Mouse (Mus musculus) midbrain, embryonic 12.5 days (tissue): ENCODE results near the gene BC016579. TPM values are rescaled to one million over a fixed set of nuclear protein-coding genes. Genes with fewer than 3 reads are reported as not detected.

Experiments used
- ATAC-seq: fragments of 200-750 bp; cut with Nextera tagmentation; 2 replicates; pipeline ENCODE4 v1.8.0; 2017; ENCODE audit warnings: low read depth, moderate TSS enrichment, moderate library complexity; ENCODE audit not compliant: low FRiP score
- H3K27ac ChIP-seq: fragments of 300-500 bp; sonication (generic); replicated peaks from 2 replicates; pipeline ENCODE4 v1.5.1; 2016; ENCODE audit warnings: mild to moderate bottlenecking
- H3K27me3 ChIP-seq: fragments of 300-500 bp; sonication (generic); 2 replicates; pipeline ENCODE4 v1.6.1; 2016; ENCODE audit warnings: mild to moderate bottlenecking
- H3K36me3 ChIP-seq: fragments of 300-500 bp; sonication (generic); 2 replicates; pipeline ENCODE4 v1.6.1; 2016
- H3K4me1 ChIP-seq: fragments of 300-500 bp; sonication (generic); 2 replicates; pipeline ENCODE4 v1.6.1; 2016
- H3K4me2 ChIP-seq: fragments of 300-500 bp; sonication (generic); replicated peaks from 2 replicates; pipeline ENCODE4 v1.6.1; 2016; ENCODE audit warnings: mild to moderate bottlenecking, moderate library complexity
- H3K4me3 ChIP-seq: fragments of 300-500 bp; sonication (generic); 2 replicates; pipeline ENCODE4 v1.5.1; 2016; ENCODE audit warnings: mild to moderate bottlenecking
- H3K9ac ChIP-seq: fragments of 300-500 bp; sonication (generic); replicated peaks from 2 replicates; pipeline ENCODE4 v1.6.1; 2016; ENCODE audit warnings: mild to moderate bottlenecking, moderate library complexity
- H3K9me3 ChIP-seq: fragments of 300-500 bp; sonication (generic); 2 replicates; pipeline ENCODE4 v1.6.1; 2016; ENCODE audit warnings: mild to moderate bottlenecking
- WGBS: fragments of 180-500 bp; shearing (Covaris S2); methylation state at CpG from one replicate; pipeline ENCODE4 v1.1.7; 2016; 5-methylcytosine and 5-hydroxymethylcytosine counted together
- polyA plus RNA-seq: library from polyadenylated mRNA; unstranded; fragments of >200 nt; fragmentation: Nextera tagmentation; extraction: Ambion mirVana; gene quantifications from 2 replicates; pipeline ENCODE4 v1.2.1, GENCODE M21; 2016

The BC016579 gene
- polyA plus RNA-seq, 1 experiment from 2014 or later: 0.08 TPM

DNA sequence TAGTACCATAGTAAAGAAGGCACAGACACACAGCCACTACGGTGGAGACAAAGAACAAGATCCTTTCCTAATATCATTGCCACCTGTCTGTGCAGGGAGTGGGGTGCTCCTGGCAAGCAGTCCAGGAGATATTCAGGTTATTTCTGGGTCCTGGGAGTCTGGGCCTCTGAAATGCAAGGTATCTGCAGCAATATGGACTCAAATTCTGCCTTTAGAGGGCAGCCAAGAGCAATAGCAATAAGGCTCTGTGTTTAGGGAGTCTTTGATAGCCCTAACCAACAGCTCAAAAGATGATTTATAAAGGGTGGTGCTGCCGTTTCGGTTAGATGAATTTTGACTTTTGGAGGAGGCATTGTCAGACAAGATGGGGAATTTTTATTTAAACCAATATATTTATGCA, 44.6 kb downstream of the BC016579 start:
- H3K9ac ChIP-seq: no peak overlapping the region
- no peak for ATAC-seq

DNA sequence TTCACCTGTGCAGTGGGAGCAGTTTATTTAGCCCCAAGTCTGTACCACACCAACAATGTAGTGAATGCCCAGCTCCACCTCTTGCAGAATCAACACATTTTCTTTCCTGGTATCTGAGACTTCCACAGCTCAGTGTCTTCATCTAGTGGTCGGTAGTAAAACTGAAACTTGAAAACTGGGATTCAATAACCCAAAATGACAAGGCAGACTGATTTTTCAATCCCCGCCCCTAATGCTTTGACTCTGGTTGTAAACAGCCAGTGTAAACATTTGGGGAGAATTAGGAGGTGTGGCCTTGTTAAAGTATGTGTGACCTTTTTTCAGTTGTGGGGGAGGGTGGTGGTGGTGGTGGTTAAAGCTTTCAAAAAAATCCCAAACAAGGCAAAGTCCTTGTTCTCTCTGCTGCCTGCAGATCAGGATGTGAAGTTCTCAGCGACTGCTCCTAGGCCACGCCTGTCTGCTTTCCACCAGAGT, 45.4 kb downstream of the BC016579 start:
- Histone ChIP-seq H3K36me3 (no peaks in the 10 kb centered on the region), H3K27ac (no peak overlapping the region), H3K9ac (no peak overlapping the region), H3K4me3 (no peak overlapping the region), H3K4me2 (no peak overlapping the region), H3K4me1 (no peaks in the 10 kb centered on the region), H3K27me3 (peaks cover 3% of the 10 kb centered on the region; the same call in 1 of the 2 replicates), H3K9me3 (no peaks in the 10 kb centered on the region)
- WGBS: 63% methylated on average over 4 of the region's 4 CpGs
- ATAC-seq: no peak

More for the DNA sequence above, 44.6 kb downstream of the BC016579 start:
- no peaks in the 10 kb centered on the region for H3K9me3 ChIP-seq
- WGBS: 84% methylated on average over 3 of the region's 3 CpGs
- H3K4me2 ChIP-seq: no peak overlapping the region
- no peak overlapping the region for H3K27ac ChIP-seq
- H3K27me3 ChIP-seq: peaks cover 3% of the 10 kb centered on the region; the same call in 1 of the 2 replicates
- H3K4me3 ChIP-seq: no peak overlapping the region
- no peaks in the 10 kb centered on the region for H3K36me3 ChIP-seq
- no peaks in the 10 kb centered on the region for H3K4me1 ChIP-seq

DNA sequence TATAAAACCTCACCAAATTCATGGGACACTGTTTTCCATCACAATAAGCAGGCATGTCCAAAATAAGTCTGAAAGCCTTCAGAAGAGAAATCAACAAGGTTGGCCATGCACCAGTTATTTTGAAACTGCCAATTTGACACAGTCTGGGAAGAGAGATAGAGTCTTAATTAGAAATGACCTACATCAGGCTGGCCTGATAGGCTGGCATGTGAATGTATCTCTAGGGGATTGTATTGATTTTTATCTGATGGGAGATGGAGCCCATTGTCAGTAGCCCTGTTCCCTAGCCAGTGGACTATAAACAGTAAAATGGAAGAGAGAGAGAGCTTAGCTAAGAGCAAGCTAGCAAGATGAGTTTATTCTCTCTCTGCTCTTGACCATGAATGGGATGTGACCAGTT, 58.4 kb downstream of the BC016579 start:
- H3K4me2 ChIP-seq: no peak overlapping the region
- no peaks in the 10 kb centered on the region for H3K27me3 ChIP-seq
- H3K4me1 ChIP-seq: no peaks in the 10 kb centered on the region
- no peak for ATAC-seq
- no peaks in the 10 kb centered on the region for H3K36me3 ChIP-seq
- H3K9ac ChIP-seq: no peak overlapping the region
- no peak overlapping the region for H3K4me3 ChIP-seq
- no peaks in the 10 kb centered on the region for H3K9me3 ChIP-seq
- no peak overlapping the region for H3K27ac ChIP-seq

DNA sequence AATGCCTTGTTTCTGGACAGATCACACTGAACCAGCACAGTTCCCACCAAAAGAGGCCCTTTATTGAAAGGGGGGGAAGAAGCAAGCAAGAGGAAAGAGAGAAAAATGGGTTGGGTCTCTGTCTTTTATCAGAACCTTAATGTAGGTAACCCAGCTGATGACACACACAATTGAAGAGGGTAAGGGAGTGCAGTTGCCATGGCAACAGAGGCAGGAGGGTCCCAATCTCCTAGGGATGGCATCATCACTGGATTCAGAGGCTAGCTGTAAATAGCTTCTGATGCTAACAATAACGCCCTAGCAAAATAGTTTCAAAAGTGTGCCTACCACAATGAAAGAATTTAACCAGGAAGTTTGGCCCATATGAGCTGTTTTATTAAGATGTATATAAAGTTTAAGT, 60.2 kb downstream of the BC016579 start:
- WGBS: 38% methylated on average over 1 of the region's 1 CpGs
- H3K4me1 ChIP-seq: no peaks in the 10 kb centered on the region

DNA sequence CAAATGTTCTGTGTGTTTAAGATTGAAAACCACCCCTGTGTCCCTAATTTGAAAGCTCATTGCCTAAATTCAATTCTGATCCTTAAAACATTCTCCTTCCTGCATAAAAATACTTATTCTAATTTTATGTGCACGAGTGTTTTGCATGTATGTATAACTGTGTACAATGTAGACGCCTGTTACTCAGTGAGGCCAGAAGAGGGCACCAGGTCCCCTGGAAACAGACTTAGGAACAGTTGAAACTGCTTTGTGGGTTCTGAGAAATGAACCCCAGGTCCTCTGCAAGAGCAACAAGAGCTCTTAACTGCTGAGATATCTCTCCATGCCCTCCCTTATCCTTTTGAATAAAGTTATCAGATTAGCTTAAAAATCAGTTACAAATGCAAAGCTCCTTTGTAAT, 71.4 kb downstream of the BC016579 start:
- Histone ChIP-seq H3K4me1 (no peaks in the 10 kb centered on the region), H3K4me3 (no peak overlapping the region), H3K27me3 (no peaks in the 10 kb centered on the region), H3K4me2 (no peak overlapping the region), H3K27ac (no peak overlapping the region), H3K9me3 (no peaks in the 10 kb centered on the region), H3K9ac (no peak overlapping the region), H3K36me3 (no peaks in the 10 kb centered on the region)
- ATAC-seq: no peak
- 29% methylated on average over 2 of the region's 2 CpGs for WGBS

More for the DNA sequence above, 60.2 kb downstream of the BC016579 start:
- H3K4me2 ChIP-seq: no peak overlapping the region
- no peaks in the 10 kb centered on the region for H3K9me3 ChIP-seq
- ATAC-seq: no peak
- no peak overlapping the region for H3K9ac ChIP-seq
- no peaks in the 10 kb centered on the region for H3K36me3 ChIP-seq
- no peaks in the 10 kb centered on the region for H3K27me3 ChIP-seq
- H3K4me3 ChIP-seq: no peak overlapping the region
- no peak overlapping the region for H3K27ac ChIP-seq

DNA sequence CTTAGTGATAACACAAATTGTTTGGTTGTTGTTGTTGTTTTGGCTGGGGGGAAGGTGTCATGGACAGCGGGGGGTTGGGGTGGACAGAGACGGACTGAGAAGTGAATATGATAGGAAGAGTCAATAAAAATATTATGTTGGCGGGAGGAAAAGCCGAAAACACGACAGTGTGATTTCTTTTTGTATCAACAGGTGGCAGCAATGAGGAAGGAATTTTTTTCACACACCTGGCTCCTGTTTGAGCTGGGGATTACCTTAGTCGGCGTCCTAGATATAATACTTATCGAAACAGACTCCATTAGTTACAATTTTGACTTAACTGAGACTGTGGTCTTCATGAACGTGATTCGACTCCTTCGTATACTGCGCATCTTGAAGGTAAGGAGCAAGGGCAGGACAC, 74.0 kb downstream of the BC016579 start:
- Histone ChIP-seq H3K36me3 (no peaks in the 10 kb centered on the region), H3K4me2 (no peak overlapping the region), H3K27ac (no peak overlapping the region), H3K9me3 (no peaks in the 10 kb centered on the region), H3K27me3 (no peaks in the 10 kb centered on the region), H3K4me1 (no peaks in the 10 kb centered on the region), H3K9ac (no peak overlapping the region), H3K4me3 (no peak overlapping the region)
- 64% methylated on average over 12 of the region's 12 CpGs for WGBS
- ATAC-seq: no peak

Other genes starting within 250 kb of the BC016579 start
- 77.7 and 90.0 TPM in 2 replicates for gene Cd200, start 245.0 kb downstream of the BC016579 start, polyA plus RNA-seq
- not detected in 2 replicates for gene Gm609, start 161.1 kb downstream of the BC016579 start, polyA plus RNA-seq
- gene Gm17783, start 122.0 kb downstream of the BC016579 start, polyA plus RNA-seq: not detected in 2 replicates
- not detected in 2 replicates for gene Slc9c1, start 118.8 kb downstream of the BC016579 start, polyA plus RNA-seq
- 0.09 and 0.12 TPM in 2 replicates for gene Gcsam, start 43.7 kb downstream of the BC016579 start, polyA plus RNA-seq
- 0.52 and 0.85 TPM in 2 replicates for gene Tmprss7, start 39.6 kb upstream of the BC016579 start, polyA plus RNA-seq
- 383 and 400 TPM in 2 replicates for gene Tagln3, start 70.5 kb upstream of the BC016579 start, polyA plus RNA-seq
- gene Abhd10, start 88.9 kb upstream of the BC016579 start, polyA plus RNA-seq: 48.9 and 49.5 TPM in 2 replicates